Mouse (Mus musculus) embryo, embryonic 11 days (tissue): Measurements from ENCODE around the gene Arhgap31.

Source experiments
- DNase-seq: peaks from one replicate; pipeline ENCODE4 v3.0.0-alpha.2; 2015

Gene Arhgap31

GRCm38 (mm10) chr16:38712581-38713403 lies at the start of gene Arhgap31:
Gene Arhgap31, minus strand, starts transcription at chr16:38713274.
- DNase-seq: peak; percentile 84

DNA sequence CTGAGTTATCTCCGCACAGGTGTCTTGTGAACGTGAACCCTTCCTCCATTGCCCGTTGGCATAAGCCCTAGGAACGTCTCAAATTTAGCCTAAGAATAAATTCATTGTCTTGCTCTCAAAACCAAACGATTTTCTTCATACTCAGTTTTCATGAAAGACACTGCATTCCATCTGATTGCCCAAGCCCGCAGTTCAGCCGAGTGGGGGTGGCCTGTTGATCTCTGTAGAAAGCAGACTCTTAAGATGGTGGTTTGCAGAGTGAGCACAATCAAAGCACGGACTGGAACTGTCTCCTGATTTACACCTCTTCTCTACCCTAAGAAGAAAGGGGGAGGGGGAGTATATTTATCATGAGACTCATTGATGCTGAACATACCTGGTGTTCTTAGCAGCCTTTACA lies 49.3 kb upstream of the Arhgap31 start:
- no peak for DNase-seq

DNA sequence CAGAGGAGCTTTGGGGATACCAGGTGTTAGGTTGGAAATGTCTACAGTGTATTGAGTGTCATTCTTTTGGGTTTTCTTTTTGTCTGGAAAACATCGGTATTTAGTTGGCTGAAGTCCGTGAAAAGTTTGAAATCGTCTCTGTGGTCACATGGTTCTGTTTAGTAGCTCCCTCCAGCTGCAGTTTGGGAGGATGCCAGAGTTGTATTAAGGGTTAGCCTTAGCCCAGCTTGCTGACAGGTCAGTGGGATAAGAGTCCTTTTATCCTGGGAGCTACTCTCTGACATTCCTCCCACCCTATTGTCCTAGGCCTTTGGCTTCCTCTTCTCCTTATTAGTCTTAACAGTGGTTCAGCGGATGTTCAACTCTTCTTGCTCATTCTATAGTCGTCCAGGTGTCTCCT lies 48.9 kb upstream of the Arhgap31 start:
- DNase-seq: no peak

DNA sequence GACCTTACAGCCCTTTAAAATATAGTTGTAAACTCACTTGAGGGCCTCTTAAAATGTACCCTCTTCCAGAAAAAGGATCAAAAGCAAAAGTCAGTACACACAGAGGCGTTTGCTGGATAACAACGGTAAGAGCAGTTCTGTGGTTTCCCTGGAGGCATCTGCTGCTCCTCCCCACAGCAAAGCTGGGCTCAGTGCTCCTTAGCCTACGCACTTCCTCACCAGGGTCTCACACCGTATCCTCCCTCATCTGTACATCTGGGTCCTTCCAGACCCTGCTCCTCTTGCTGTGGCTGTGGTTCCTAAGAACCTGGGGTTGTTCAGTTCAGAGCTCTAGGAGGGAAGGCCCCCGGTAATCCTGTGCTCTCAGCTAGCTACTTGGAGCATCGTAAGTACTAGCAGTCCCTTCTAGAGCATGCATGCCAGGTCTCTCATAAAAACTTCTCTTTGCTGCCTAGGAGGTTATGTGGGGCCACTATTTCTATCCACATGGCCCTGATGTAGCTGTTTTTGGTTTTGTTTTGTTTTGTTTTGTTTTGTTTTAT lies 47.8 kb upstream of the Arhgap31 start:
- DNase-seq: no peak

DNA sequence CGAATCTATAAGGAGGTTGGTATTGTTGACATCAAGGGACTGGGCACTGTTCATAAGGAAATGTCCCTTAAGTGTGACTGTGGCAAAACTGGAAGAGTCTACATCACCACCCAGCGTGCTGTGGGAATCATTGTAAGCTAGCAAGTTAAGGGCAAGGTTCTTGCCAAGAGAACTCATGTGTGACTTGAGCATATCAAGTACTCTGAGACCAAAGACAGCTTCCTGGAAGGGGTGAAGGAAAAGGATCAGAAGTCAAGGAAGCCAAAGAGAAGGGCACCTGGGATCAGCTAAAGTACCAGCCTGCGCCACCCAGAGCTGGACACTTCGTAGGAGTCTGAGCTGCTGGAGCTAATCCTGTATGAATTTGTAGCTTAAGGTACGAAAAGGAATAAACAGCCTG lies 47.2 kb upstream of the Arhgap31 start:
- no peak for DNase-seq

GRCm38 (mm10) chr16:38758104-38758861 lies 45.2 kb upstream of the Arhgap31 start:
- DNase-seq: no peak

DNA sequence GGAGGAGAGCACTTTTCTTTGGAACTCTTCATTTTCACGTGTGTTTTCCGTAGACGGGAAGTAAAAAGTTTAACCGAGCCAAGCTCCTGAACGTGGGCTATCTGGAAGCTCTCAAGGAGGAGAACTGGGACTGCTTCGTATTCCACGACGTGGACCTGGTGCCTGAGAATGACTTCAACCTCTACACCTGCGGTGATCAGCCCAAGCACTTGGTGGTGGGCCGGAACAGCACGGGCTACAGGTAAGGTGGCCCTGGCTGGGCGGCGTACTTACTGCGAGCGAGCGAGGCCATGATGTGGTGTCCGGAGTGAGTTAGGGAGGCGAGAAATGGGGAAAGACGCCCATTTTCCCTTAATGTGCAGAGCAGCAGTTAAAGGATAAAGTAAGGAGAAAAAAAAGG lies 44.6 kb upstream of the Arhgap31 start:
- DNase-seq: no peak

DNA sequence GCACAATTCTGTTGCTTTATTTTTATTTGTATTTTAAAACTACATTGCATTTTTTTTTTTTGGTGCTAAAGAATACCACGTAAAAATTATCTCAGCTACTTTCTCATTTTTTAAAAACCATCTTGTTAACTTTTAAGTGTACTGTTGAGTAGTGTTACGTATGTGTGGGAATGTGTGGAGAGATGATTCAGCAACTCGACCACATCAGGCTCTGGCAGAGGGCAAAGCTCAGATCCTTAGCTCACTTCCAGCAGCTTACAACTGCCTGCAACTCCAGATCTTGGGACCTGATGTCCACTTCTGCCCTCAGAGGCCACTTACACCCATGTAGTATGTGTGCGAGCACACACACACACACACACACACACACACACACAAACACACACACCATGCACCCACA lies 43.5 kb upstream of the Arhgap31 start:
- no peak for DNase-seq

DNA sequence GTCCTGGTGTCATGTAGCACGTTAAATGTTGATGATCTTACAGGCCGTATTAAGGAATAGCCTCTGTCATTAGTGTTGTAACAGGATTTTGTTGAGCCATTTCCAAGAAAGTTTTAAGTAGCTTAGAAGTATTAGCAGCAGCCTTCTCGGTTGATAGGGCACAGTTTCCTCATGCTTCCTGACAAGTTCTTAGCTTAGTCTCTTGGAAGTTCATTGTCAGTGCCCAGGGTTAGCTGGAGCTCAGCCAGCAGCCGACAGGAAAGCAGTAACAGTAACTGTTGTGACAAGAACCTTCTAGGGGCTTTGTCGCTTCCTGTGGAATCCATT lies 43.1 kb upstream of the Arhgap31 start:
- peak; percentile 41 for DNase-seq

- no peak for DNase-seq
Observed at GRCm38 (mm10) chr16:38755452-38756176, 42.5 kb upstream of the Arhgap31 start.

GRCm38 (mm10) chr16:38753631-38754030 lies 40.6 kb upstream of the Arhgap31 start:
- DNase-seq: peak; percentile 61

- no peak for DNase-seq
Observed at GRCm38 (mm10) chr16:38750803-38751202, 37.7 kb upstream of the Arhgap31 start.

DNA sequence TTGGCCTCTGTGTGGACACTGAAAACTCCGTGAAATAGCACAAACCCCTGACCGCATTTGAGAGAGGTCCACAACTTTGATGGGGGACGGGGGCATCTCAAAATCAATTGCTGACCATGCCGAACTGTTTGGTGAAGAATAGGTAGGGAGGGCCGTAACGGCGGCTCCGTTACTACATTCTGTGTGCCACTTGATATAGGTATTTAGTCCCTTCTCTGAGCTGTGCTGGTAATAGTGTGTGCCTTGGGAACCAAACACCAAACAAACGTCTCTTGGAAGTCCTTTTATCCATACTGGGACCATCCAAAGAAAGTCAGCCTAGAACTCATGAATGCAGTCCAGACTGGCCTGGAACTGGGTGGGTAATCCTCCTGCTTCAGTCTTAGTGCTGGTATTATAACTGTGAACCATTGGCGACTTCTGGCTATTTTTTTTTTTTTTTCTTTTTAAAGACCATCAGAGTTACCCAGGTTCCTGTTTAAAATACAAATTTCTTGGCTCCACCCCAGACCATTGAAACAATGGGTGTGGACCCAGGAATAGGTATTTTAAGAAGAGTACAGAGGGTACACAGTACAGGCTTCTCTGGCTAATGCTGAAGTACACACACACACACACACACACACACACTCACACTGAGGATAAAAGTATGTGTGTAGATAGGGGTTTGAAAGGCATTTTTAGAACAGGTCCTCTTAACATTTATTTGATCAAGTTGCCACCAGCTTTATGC lies 31.0 kb upstream of the Arhgap31 start:
- no peak for DNase-seq

DNA sequence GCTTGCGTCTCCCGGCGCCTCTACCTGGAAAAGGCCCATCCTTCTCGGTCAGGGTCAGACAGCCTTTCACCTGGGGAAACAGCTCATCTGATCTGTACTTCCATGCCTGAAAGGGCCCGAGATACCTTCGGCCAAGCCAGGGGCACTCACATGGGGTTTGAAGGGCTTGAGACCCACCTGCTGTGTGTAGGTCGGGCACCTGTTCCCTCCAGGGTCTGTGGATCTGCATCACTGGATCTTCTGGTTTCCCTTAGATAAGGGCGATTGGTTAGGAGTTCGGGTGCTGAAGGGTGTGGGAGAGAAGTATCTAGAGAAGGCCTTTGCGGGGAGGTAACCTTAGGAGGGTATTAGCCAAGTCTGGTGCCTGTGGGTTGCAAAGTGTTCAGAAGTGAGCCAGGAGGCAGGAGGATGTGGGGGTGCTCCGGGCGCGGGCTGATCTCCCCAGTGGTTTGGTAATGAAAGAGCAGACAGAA lies 29.6 kb upstream of the Arhgap31 start:
- DNase-seq: peak; percentile 48

- DNase-seq: peak; percentile 89
Observed at GRCm38 (mm10) chr16:38742113-38742658, 29.1 kb upstream of the Arhgap31 start, which contains the start of gene B4galt4. Gene B4galt4, plus strand, starts transcription at chr16:38742264.

DNA sequence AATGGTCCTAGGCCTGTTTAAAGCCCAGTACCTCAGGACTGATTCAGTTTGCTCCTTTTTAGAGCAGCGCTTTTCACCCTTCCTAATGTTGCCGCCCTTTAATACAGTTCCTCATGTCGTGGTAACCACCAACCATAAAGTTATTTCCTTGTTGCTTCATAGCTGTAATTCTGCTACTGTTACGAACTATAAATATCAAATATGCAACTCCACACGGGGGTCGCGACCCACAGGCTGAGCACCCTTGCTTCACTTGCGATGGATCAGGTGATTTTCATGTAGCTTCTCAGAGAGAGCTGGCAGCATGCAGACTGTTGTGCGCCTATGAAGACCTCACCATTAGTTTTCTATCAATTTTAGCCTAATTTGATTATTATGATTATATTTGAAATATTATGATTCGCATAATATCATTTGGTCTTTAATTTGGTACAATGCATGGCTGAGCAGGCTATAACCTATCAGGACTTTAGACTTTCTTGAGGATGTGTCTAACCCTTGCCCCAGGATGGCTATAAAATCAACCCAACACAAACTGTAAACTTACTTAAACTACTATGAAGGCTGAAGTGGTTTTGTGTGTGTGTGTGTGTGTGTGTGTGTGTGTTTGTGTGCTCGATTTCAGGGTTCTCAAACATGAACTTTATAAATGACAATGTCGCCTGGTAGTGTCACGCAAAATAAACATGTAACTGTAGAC lies 28.3 kb upstream of the Arhgap31 start:
- no peak for DNase-seq

DNA sequence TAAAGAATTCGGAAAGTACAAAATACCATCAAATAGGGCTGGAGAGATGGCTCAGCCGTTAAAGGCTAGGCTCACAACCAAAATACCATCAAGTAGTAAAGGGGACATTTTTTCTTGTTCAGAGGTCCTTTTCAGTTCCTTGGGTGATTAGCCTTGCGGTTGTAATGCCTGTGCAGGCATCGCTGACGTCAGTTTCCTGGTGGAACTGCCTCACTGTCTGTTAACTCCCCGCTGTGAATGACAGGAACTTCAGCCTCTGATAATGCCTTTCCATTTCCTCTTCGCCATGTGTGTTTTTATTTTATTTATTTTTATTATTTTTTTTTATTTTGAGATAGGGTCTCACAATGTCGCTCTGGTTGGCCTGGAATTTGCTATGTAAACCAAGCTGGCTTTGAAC lies 17.8 kb upstream of the Arhgap31 start:
- no peak for DNase-seq

DNA sequence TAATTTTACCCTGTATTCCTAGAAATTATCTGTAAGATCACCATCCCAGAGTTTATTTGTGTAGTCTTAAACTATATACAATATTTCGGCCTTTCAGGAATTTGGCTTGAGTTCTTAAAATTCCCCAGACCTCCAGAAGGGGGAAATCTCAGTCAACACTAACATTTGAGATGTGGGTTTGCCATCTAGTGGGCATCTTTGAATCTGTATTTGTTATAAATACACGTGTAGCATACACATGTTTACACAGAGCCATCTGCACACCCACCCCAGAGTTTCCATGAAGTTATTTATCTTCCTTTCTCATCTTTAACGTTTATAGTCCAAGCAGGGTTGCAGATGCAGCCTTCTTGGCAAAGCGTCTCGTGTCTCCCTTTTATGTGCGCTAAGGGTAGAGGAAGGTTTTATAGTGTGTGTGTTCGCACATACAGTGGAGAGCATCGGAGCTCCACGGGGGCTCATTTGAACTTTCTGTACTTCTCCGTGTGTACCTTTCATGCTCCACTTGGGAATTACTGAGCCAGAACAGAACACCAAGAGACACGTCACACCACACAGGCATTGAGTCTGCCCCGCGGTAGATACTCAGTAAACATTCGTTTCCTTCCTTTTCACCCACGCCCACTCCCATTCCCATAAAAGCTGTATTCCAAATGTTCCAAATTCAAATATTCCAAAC lies 16.7 kb upstream of the Arhgap31 start:
- peak; percentile 73 for DNase-seq

GRCm38 (mm10) chr16:38729139-38729538 lies 16.1 kb upstream of the Arhgap31 start:
- DNase-seq: no peak

GRCm38 (mm10) chr16:38728576-38729132 lies 15.6 kb upstream of the Arhgap31 start:
- DNase-seq: no peak

- DNase-seq: no peak
Observed at GRCm38 (mm10) chr16:38724974-38725373, 11.9 kb upstream of the Arhgap31 start.
